Mouse (Mus musculus) E14TG2a.4 (cell line): Measurements from ENCODE around the gene Snph.

Experiments used
- H3K27me3 ChIP-seq: 2 replicates; pipeline ENCODE4 v1.6.1; 2014; ENCODE audit warnings: low read length, control low read depth; ENCODE audit not compliant: insufficient read depth
- H3K36me3 ChIP-seq: 2 replicates; pipeline ENCODE4 v1.6.1; 2014; ENCODE audit warnings: low read length, control low read depth; ENCODE audit not compliant: insufficient read depth
- H3K4me1 ChIP-seq: replicated peaks from 2 replicates; pipeline ENCODE4 v1.6.1; 2014; ENCODE audit warnings: low read depth, low read length, control low read depth
- H3K4me3 ChIP-seq: replicated peaks from 2 replicates; pipeline ENCODE4 v1.5.1; 2014; ENCODE audit warnings: mild to moderate bottlenecking, low read length
- H3K9me3 ChIP-seq: 2 replicates; pipeline ENCODE4 v1.6.1; 2014; ENCODE audit warnings: low read length, control low read depth
- CTCF ChIP-seq: conservative IDR thresholded peaks from 2 replicates; pipeline ENCODE4 v1.5.1; 2014; ENCODE audit warnings: low read length
- NANOG ChIP-seq: IDR thresholded peaks from 2 replicates; pipeline ENCODE4 v1.6.1; 2014; ENCODE audit warnings: borderline replicate concordance, low read length, mixed read lengths
- POU5F1 ChIP-seq: IDR thresholded peaks from 2 replicates; pipeline ENCODE4 v1.6.1; 2014; ENCODE audit warnings: low read length, borderline replicate concordance

Snph gene

DNA sequence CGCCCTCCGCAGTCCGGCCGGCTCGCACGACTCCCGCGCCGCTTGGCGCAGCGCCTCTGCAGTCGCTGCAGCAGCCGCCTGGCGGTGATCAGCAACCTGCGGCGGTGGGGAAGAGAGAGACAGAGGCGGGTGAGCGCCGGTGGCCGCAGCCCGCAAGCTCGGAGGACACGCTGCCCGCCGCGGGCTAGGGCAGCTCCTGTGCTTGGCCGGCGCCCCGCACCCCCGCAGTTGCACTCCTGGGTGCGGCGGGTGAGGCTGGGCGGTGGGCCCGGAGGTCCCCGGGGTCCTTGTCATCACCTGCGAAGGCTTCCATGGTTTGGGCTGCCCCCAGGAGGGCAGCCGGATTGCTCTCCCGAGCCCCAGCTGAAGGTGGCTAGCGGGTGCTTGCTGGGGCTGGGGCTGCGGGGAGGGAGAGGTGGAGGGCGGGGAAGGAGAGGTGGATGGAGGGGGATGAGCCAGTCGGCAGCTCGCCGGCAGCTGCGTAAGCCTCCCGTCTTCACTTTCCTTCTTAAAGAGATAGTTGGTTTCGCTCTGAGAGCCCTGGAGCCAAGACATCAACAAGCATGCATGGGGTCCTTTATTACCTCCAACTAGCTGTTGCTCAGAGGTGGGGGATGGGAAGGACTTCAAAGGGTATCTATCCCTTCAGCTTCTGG lies at the start of gene Snph:
TSS of gene Snph (minus strand) at position 435 of the 656 bp plus-strand sequence.
- H3K4me1 ChIP-seq = peaks cover 20% of the 10 kb centered on the region
- no peaks in the 10 kb centered on the region for H3K9me3 ChIP-seq
- TF ChIP-seq NANOG (no peak), CTCF (no peak), POU5F1 (no peak)
- H3K4me3 ChIP-seq = peak within 1 kb of the TSS; percentile 82
- no peaks in the 10 kb centered on the region for H3K36me3 ChIP-seq
- H3K27me3 ChIP-seq = peaks cover 64% of the 10 kb centered on the region

DNA sequence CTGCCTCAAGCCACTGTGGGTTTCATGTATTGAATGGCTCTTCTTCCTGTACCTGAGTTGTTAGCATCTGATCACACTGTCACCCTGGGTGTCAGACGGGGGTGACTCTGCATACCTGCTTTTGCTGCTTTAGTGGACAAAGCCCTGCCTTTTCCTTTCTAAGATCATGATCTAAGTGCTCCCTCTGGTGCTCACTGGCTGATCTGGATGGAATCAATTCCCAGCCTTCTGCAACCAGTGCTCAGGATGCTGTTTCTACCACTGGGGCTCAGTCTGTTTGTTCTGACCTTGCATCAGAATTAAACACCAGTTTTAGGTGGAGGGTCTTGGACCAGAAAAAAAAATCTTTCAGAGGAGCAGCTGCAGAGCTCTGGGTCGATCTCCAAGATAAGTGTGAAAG lies 43.8 kb upstream of the Snph start:
- Histone ChIP-seq H3K36me3 (no peaks in the 10 kb centered on the region), H3K9me3 (no peaks in the 10 kb centered on the region; the same call in 1 of the 2 replicates), H3K27me3 (no peaks in the 10 kb centered on the region; the same call in 1 of the 2 replicates), H3K4me1 (no peaks in the 10 kb centered on the region), H3K4me3 (no peak overlapping the region)
- TF ChIP-seq NANOG (no peak), POU5F1 (no peak), CTCF (no peak)

DNA sequence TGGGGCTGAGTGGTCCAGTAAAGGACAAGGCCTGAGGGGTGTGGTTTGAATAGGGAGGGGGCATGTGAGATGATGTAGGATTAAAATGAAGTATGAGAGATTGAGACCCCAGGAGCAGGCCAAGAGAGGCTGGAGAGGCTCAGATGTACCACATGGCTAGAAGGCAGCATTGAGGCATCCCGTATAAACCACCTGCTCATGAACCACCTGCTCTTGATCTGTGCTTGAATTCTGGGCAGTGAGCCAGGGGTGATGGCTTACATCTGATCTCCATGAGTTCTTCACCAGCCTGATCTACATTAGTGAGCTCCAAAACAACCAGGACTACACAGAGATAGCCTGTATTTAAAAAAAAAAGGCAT lies 38.6 kb upstream of the Snph start:
- TF ChIP-seq CTCF = no peak
- no peak for TF ChIP-seq POU5F1
- no peak for TF ChIP-seq NANOG

DNA sequence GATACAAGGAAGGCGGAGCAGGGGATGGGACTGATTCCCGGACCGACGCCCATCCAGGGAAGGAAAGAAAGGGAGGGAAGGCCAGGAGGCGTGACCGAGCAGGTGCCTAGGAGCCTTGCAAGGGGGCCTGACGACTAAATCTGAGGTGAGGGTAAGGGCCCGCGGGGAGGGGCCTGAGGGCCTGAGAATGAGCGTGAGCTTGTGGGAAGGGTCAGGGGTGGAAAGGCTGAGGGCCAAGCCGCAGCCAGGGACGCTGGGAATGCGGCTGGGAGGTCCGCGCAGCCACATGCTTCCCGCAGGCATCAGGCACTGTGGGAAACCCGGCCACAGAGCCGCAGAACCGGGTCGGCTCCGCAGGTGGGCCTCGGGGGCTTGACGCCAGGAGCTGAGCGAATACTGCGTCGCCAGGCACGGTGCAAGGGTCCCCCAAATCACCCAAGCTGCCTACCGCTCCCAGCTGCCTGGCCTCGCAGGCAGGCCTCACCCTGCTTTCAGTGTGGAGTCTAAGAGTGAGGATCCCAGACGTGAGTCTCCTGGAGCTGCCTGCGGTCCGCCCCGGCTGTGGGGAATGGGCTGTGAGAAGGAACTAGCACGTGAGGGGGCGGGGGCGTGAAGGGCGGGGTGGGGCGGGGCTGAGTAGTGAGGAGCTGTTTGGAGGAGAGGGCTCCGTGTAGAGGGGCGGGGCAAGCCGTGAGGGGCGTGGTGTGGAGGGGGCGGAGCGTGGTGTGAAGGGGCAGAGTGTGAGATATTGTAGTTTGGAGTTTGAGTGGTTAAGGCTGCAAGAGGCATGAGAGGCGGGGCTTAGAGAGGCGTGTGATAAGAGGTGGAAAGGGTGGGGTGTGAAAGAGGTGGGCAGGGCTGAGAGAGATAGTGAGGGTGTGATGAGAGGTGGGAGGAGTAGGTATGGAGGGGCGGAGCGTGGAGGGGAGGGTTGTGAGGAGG lies 37.9 kb upstream of the Snph start:
- H3K9me3 ChIP-seq = peaks cover 5% of the 10 kb centered on the region; the same call in 1 of the 2 replicates
- no peaks in the 10 kb centered on the region for H3K36me3 ChIP-seq
- no peak for TF ChIP-seq NANOG
- TF ChIP-seq CTCF = no peak
- TF ChIP-seq POU5F1 = no peak
- peak overlapping the region; percentile 63 for H3K4me3 ChIP-seq
- H3K4me1 ChIP-seq = peaks cover 7% of the 10 kb centered on the region; the same call in 1 of the 2 replicates
- H3K27me3 ChIP-seq = peaks cover 14% of the 10 kb centered on the region

More for the DNA sequence above, 38.6 kb upstream of the Snph start:
- Histone ChIP-seq H3K4me1 (peaks cover 7% of the 10 kb centered on the region; the same call in 1 of the 2 replicates), H3K36me3 (no peaks in the 10 kb centered on the region), H3K27me3 (peaks cover 14% of the 10 kb centered on the region), H3K9me3 (peaks cover 5% of the 10 kb centered on the region; the same call in 1 of the 2 replicates), H3K4me3 (no peak overlapping the region)

DNA sequence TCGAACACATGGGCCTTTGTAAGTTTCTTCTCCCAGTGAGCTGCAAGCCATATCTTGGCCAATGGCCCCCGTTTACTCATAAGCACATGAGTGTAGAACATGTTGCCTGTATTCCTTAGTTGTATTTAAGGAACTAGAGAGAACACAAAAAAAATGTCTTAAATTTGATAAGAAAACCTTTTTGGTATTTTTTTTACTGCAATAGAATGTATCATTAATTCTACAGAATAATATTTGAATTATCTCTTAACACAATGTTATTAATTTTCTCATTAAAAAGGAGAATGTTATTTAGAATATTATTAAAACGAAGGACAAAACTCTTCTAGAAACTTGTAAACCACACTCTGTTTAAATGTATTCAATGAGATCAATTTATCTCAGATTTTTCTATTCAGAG lies 36.0 kb upstream of the Snph start, which contains the start of gene Rad21l:
TSS of gene Rad21l (minus strand) at position 101 of the 400 bp plus-strand sequence.
- H3K27me3 ChIP-seq = peaks cover 14% of the 10 kb centered on the region
- TF ChIP-seq CTCF (no peak), NANOG (no peak), POU5F1 (no peak)
- H3K4me3 ChIP-seq = no peak within 1 kb of the TSS
- H3K9me3 ChIP-seq = peaks cover 5% of the 10 kb centered on the region; the same call in 1 of the 2 replicates
- H3K4me1 ChIP-seq = peaks cover 7% of the 10 kb centered on the region; the same call in 1 of the 2 replicates
- no peaks in the 10 kb centered on the region for H3K36me3 ChIP-seq

DNA sequence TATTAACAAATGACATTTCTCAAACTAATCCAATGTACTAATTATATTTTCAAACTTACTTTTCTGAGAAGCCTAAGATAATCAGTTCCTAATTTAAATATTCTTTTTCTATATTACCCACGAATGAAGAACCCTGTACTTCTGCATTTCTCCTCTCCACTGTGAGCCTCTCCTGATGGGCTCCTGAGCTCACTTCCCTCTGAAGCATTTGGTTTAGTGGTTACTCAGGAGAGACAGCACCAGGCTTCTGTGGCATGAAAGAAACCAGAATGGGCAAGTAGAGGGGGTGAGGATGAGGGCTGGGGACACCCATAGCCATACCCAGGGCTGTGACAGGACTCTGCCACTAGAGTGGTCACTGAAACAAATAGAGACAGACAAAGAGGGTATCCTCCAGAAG lies 19.7 kb upstream of the Snph start:
- Histone ChIP-seq H3K4me3 (no peak overlapping the region), H3K4me1 (no peaks in the 10 kb centered on the region), H3K36me3 (no peaks in the 10 kb centered on the region), H3K9me3 (no peaks in the 10 kb centered on the region), H3K27me3 (0 out of 2 replicates have a peak, but pooled peaks cover 2% of the 10 kb centered on the region)
- TF ChIP-seq NANOG (no peak), CTCF (no peak), POU5F1 (no peak)

DNA sequence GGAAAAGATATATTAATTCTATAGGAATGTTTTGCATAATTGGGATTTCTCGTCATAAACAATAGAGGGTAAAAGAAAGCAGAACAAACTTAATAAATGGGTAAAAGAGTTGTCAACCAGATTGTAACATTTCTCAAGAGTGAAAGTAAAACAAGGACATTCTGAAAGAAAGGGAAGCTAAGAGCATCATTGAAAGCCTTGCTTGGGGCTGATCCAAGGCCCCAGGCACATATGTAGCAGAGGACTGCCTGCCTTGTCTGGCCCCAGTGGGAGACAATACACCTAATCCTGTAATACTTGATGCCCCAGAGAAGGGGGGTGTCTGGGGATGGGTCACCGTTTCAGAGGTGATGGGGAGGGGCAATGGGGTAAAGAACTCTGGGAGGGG lies 3.6 kb upstream of the Snph start:
- Histone ChIP-seq H3K4me3 (no peak overlapping the region), H3K4me1 (peaks cover 20% of the 10 kb centered on the region), H3K9me3 (no peaks in the 10 kb centered on the region), H3K36me3 (no peaks in the 10 kb centered on the region), H3K27me3 (peaks cover 35% of the 10 kb centered on the region)
- TF ChIP-seq POU5F1 = no peak
- no peak for TF ChIP-seq CTCF
- TF ChIP-seq NANOG = no peak

DNA sequence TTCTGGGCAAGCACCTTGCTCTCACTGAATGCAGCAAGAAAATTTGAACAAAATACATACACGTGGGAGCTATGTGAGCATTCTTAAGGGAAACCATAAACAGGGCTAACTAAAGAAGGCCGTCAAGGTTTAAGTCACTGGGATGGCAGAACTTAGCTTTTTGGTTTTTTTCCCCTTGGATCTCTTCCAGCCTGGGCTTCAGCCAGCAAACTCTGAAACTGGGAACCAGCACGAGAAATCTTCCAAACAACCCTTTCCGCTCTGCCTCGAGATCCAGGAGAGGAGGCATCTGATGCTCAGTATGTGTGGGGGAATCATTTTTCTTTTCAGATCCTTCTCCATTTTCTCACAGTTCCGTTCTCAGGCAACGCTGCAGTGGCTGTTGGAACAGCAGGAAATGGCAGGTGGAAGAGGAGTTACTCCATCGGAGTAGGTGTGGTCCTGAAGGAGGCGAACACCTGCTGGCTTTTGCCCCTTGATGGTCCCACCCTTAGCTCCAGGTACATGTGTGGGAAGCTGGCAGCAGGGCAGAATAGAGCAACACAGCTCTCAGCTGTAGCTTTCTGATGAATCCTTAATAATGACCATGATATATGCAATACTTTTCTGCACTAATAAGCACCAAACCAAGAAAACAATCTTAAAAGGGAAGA lies 3.1 kb upstream of the Snph start:
- Histone ChIP-seq H3K4me3 (no peak overlapping the region), H3K36me3 (no peaks in the 10 kb centered on the region), H3K27me3 (peaks cover 40% of the 10 kb centered on the region), H3K9me3 (no peaks in the 10 kb centered on the region), H3K4me1 (peaks cover 20% of the 10 kb centered on the region)
- no peak for TF ChIP-seq POU5F1
- no peak for TF ChIP-seq CTCF
- TF ChIP-seq NANOG = no peak

DNA sequence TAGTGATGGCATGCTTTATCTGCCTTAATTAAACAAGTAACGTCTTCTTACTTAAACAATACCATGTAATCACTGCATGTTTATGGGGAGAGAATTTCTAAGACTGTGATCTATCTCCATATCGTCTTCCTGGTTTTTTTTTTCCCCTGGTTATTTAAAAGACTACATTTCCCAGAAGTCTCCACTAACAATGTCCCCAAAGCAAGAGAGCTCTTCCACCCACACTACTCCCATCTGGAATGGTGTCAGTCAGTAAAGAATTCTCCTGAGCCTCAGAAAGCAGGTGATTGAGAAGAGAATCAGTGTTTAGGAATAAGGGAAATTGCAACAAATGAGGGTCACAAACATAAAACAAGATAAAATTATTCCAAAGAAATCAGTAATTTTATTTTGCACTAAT lies 2.5 kb upstream of the Snph start:
- Histone ChIP-seq H3K9me3 (no peaks in the 10 kb centered on the region), H3K36me3 (no peaks in the 10 kb centered on the region), H3K4me3 (no peak overlapping the region), H3K27me3 (peaks cover 45% of the 10 kb centered on the region), H3K4me1 (peaks cover 20% of the 10 kb centered on the region)
- TF ChIP-seq CTCF (no peak), NANOG (no peak), POU5F1 (no peak)
